ENCODE assay signal across 8 mouse cellular contexts in genomic region chr12:85169117-85169858, GRCm38 (mm10). TPM values are rescaled to one million over a fixed set of nuclear protein-coding genes. Genes with fewer than 3 reads are reported as not detected.
A peak's percentile ranks its signal among the peaks of the same experiment; 100 is the strongest.
DNase-seq lines count a peak whose midpoint lies in the region; ATAC-seq and TF ChIP-seq lines count a peak whose summit lies in the region.

No protein-coding gene starts in this region.

- TF ChIP-seq CTCF in small intestine, adult 2 months (IDR thresholded peaks at IDR 0.05; ENCODE audit: extremely low read depth, insufficient read length, insufficient replicate concordance, low read depth, low read length) = peak; percentile 89

- H3K9me3 ChIP-seq in embryonic facial prominence, embryonic 10.5 days = no peaks in the 10 kb centered on the region
- H3K9me3 ChIP-seq in midbrain, embryonic 11.5 days (ENCODE audit: control insufficient read depth, low read length) = no peaks in the 10 kb centered on the region

- peak; percentile 83; the same call in 1 of the 2 replicates for ATAC-seq in midbrain, embryonic 11.5 days (ENCODE audit: low FRiP score)

- no peak for TF ChIP-seq POLR2A in small intestine, adult 2 months (IDR thresholded peaks at IDR 0.05; ENCODE audit: low read depth, low read length)

- H3K4me1 ChIP-seq in embryonic facial prominence, embryonic 10.5 days = peaks cover 23% of the 10 kb centered on the region
- H3K4me1 ChIP-seq in midbrain, embryonic 11.5 days (ENCODE audit: control insufficient read depth, insufficient read depth, low read length) = no peaks in the 10 kb centered on the region
- 0 out of 2 replicates have a peak, but pooled peaks cover 3% of the 10 kb centered on the region for H3K4me1 ChIP-seq in small intestine, adult 2 months (ENCODE audit: control insufficient read depth, insufficient read depth, insufficient read length, low read length)

- peak overlapping the region; percentile 33 for H3K4me2 ChIP-seq in midbrain, embryonic 11.5 days

- peak overlapping the region; percentile 16; the same call in 1 of the 2 replicates for H3K27ac ChIP-seq in embryonic facial prominence, embryonic 10.5 days (replicated peaks)
- H3K27ac ChIP-seq in midbrain, embryonic 11.5 days (ENCODE audit: low read depth, low read length) = no peak overlapping the region
- H3K27ac ChIP-seq in small intestine, adult 2 months (ENCODE audit: insufficient read depth, low read depth, low read length) = no peak overlapping the region

- WGBS in embryonic facial prominence, embryonic 10.5 days = 24% methylated on average over 27 of the region's 27 CpGs
- 26% methylated on average over 27 of the region's 27 CpGs for WGBS in midbrain, embryonic 11.5 days
- WGBS in small intestine, adult 2 months = 25% methylated on average over 27 of the region's 27 CpGs

- H3K4me3 ChIP-seq in embryonic facial prominence, embryonic 10.5 days = peak overlapping the region; percentile 42
- H3K4me3 ChIP-seq in midbrain, embryonic 11.5 days (ENCODE audit: low read depth, low read length) = peak overlapping the region; percentile 11; the same call in 1 of the 2 replicates
- H3K4me3 ChIP-seq in small intestine, adult 2 months (ENCODE audit: low read depth, low read length) = peak overlapping the region; percentile 41

- intact Hi-C loops in left cerebral cortex, postnatal 4 days (cut with DNase I) = no loop called here

- H3K36me3 ChIP-seq in embryonic facial prominence, embryonic 10.5 days (replicated peaks) = peaks cover 35% of the 10 kb centered on the region
- H3K36me3 ChIP-seq in midbrain, embryonic 11.5 days (ENCODE audit: control insufficient read depth, insufficient read depth, low read length) = no peaks in the 10 kb centered on the region
- no peaks in the 10 kb centered on the region for H3K36me3 ChIP-seq in small intestine, adult 2 months (ENCODE audit: control insufficient read depth, insufficient read depth, low read length)

- peak; percentile 69 for DNase-seq in ovary, postnatal 10 days (ENCODE audit: low spot score)
- no peak for DNase-seq in ovary, adult 18-20 months (ENCODE audit: low spot score)
- DNase-seq in embryonic facial prominence, embryonic 10.5 days (ENCODE audit: low spot score) = peak; percentile 88
- DNase-seq in heart, adult 18-20 months = peak; percentile 86 to 93
- DNase-seq in kidney, adult 11 months = peak; percentile 44
- peak; percentile 94 for DNase-seq in left cerebral cortex, postnatal 4 days
- peak; percentile 98 for DNase-seq in midbrain, embryonic 11.5 days (ENCODE audit: low spot score, missing footprints)

- peak overlapping the region; percentile 31; the same call in 1 of the 2 replicates for H3K9ac ChIP-seq in midbrain, embryonic 11.5 days (ENCODE audit: low read length)

- H3K27me3 ChIP-seq in embryonic facial prominence, embryonic 10.5 days (replicated peaks; ENCODE audit: low read depth, poor library complexity, severe bottlenecking) = peaks cover 34% of the 10 kb centered on the region
- no peaks in the 10 kb centered on the region for H3K27me3 ChIP-seq in midbrain, embryonic 11.5 days (ENCODE audit: control insufficient read depth, insufficient read depth, low read length)
- H3K27me3 ChIP-seq in small intestine, adult 2 months (ENCODE audit: control insufficient read depth, insufficient read depth, low read length) = no peaks in the 10 kb centered on the region

RNA-seq across cellular contexts. Expression of gene Pgf, which starts 8.3 kb away (rescaled TPM):
- polyA plus RNA-seq in embryonic facial prominence, embryonic 10.5 days (2016; fragmentation: Nextera tagmentation; extraction: Ambion mirVana) = 9.3 and 9.8 TPM in 2 replicates
- 1 to 10 TPM; 3.8 to 5.3 TPM for total RNA-seq in heart, adult 18-20 months (2021)
- total RNA-seq in left cerebral cortex, postnatal 4 days (2021) = 1 to 10 TPM; 5.1 to 6.4 TPM
- 2.5 and 2.9 TPM in 2 replicates for polyA plus RNA-seq in midbrain, embryonic 11.5 days (2014; fragmentation: Nextera tagmentation; extraction: Ambion mirVana)
- polyA plus RNA-seq in small intestine, adult 2 months (2012; rRNA removed) = 0.48 and 0.90 TPM in 2 replicates

RNA-seq across cellular contexts. Expression of gene Rps6kl1, which starts 18.2 kb away (rescaled TPM):
- 2.0 and 2.2 TPM in 2 replicates for polyA plus RNA-seq in embryonic facial prominence, embryonic 10.5 days (2016; fragmentation: Nextera tagmentation; extraction: Ambion mirVana)
- 1 to 10 TPM; 1.4 to 2.1 TPM for total RNA-seq in heart, adult 18-20 months (2021)
- total RNA-seq in left cerebral cortex, postnatal 4 days (2021) = 10 to 100 TPM; 41.2 to 44.1 TPM
- polyA plus RNA-seq in midbrain, embryonic 11.5 days (2014; fragmentation: Nextera tagmentation; extraction: Ambion mirVana) = 1.9 and 2.1 TPM in 2 replicates
- polyA plus RNA-seq in small intestine, adult 2 months (2012; rRNA removed) = 0.25 and 0.68 TPM in 2 replicates

RNA-seq across cellular contexts. Expression of gene Eif2b2, which starts 50.0 kb away (rescaled TPM):
- polyA plus RNA-seq in embryonic facial prominence, embryonic 10.5 days (2016; fragmentation: Nextera tagmentation; extraction: Ambion mirVana) = 119 and 122 TPM in 2 replicates
- 10 to 100 TPM; 43.5 to 48.3 TPM for total RNA-seq in heart, adult 18-20 months (2021)
- total RNA-seq in left cerebral cortex, postnatal 4 days (2021) = 10 to 100 TPM; 63.5 to 67.2 TPM
- polyA plus RNA-seq in midbrain, embryonic 11.5 days (2014; fragmentation: Nextera tagmentation; extraction: Ambion mirVana) = 91.5 and 93.6 TPM in 2 replicates
- polyA plus RNA-seq in small intestine, adult 2 months (2012; rRNA removed) = 58.8 and 103 TPM in 2 replicates

RNA-seq across cellular contexts. Expression of gene Dlst, which starts 58.7 kb away (rescaled TPM):
- polyA plus RNA-seq in embryonic facial prominence, embryonic 10.5 days (2016; fragmentation: Nextera tagmentation; extraction: Ambion mirVana) = 106 TPM in 2 replicates
- 100 to 1,000 TPM; 759 to 769 TPM for total RNA-seq in heart, adult 18-20 months (2021)
- total RNA-seq in left cerebral cortex, postnatal 4 days (2021) = 100 to 1,000 TPM; 157 to 166 TPM
- polyA plus RNA-seq in midbrain, embryonic 11.5 days (2014; fragmentation: Nextera tagmentation; extraction: Ambion mirVana) = 93.9 and 97.0 TPM in 2 replicates
- 74.2 and 125 TPM in 2 replicates for polyA plus RNA-seq in small intestine, adult 2 months (2012; rRNA removed)

RNA-seq across cellular contexts. Expression of gene Prox2, which starts 58.7 kb away (rescaled TPM):
- 2.9 and 3.7 TPM in 2 replicates for polyA plus RNA-seq in embryonic facial prominence, embryonic 10.5 days (2016; fragmentation: Nextera tagmentation; extraction: Ambion mirVana)
- 1 to 10 TPM; 1.5 to 2.6 TPM for total RNA-seq in heart, adult 18-20 months (2021)
- total RNA-seq in left cerebral cortex, postnatal 4 days (2021) = 1 to 10 TPM in 1 of 2 experiments, under 1 TPM in 1; 0.64 to 1.5 TPM
- 2.6 and 3.6 TPM in 2 replicates for polyA plus RNA-seq in midbrain, embryonic 11.5 days (2014; fragmentation: Nextera tagmentation; extraction: Ambion mirVana)
- polyA plus RNA-seq in small intestine, adult 2 months (2012; rRNA removed) = 0.42 and 1.3 TPM in 2 replicates
